8 mouse cellular contexts compared by ENCODE assay signal in the genomic region with DNA sequence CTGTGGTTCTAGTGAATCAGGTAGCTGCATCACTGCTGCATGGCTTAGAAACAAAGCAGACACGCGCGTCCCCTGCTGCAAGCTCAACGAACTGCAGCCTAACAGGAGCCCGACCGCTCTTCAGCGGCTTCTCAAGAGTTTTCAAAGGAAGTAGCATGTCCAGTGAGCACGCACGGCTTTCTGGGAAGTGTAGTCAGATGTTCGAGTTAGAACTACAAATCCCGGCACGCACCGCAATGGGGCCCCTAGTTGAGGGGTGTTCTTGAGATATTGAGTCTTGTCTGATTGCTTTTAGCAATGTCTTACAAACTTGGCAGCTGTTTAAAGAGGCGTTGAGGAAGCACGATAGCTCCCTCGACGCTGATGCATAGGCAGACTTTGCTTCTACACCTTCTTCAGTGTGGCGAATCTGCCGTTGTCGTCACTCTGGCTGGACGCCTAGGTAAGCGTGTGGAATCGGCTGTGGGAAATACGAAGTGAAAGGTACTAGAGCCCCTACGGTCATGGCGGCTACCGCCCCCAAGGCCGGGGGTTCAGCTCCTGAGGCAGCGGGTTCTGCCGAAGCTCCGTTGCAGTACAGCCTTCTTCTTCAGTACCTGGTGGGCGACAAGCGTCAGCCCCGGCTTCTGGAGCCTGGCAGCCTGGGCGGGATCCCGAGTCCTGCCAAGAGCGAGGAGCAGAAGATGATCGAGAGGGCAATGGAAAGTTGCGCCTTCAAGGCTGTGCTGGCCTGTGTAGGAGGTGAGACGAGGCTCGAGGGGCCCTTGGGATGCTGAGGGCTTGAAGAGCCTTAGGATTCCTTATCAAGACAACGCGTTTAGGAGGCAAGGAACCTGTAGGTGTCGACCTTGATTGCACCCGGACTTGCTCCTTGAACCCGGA. TPM values are rescaled to one million over a fixed set of nuclear protein-coding genes. Genes with fewer than 3 reads are reported as not detected.
DNase-seq lines count a peak whose midpoint lies in the region; ATAC-seq and TF ChIP-seq lines count a peak whose summit lies in the region.

A gene (plus strand): TSS at position 251 of the 882 bp plus-strand sequence.

- WGBS in forebrain, embryonic 15.5 days = under 1% methylated on average over 46 of the region's 46 CpGs
- under 1% methylated on average over 46 of the region's 46 CpGs for WGBS in lung, adult 2 months

- peak within 1 kb of the TSS; percentile 87 for H3K4me2 ChIP-seq in forebrain, embryonic 15.5 days (replicated peaks)

- DNase-seq in ES-E14 (ENCODE audit: low read depth, low spot score) = peak; percentile 96
- DNase-seq in cerebellum, adult 11-12 months = peak; percentile 97
- peak; percentile 90 for DNase-seq in heart, postnatal 25 days (ENCODE audit: low spot score)
- DNase-seq in layer of hippocampus, adult 18-20 months (ENCODE audit: low spot score in 2 of 2) = peak; percentile 96 to 99
- peak; percentile 97 for DNase-seq in lung, adult 2 months
- DNase-seq in thymus, adult 18-20 months = peak; percentile 93 to 96

- in situ Hi-C loops in ES-E14 (cut with MboI; ENCODE audit: low sequenced_read_pairs in 2 of 2, unreplicated experiment in 2 of 2) = loop anchor here in 1 of 2 experiments (5.0 kb wide), 1 partner anchor 150 kb away; no protein-coding TSS in a partner anchor

- TF ChIP-seq POLR2A in lung, adult 2 months (IDR thresholded peaks at IDR 0.05; ENCODE audit: borderline replicate concordance, extremely low read depth, low read depth, low read length) = peak; percentile 64; the same call in 1 of the 2 replicates

- H3K36me3 ChIP-seq in ES-E14 (ENCODE audit: control insufficient read depth, insufficient read depth, low read length, poor library complexity, severe bottlenecking) = no peaks in the 10 kb centered on the region
- H3K36me3 ChIP-seq in forebrain, embryonic 15.5 days = peaks cover 5% of the 10 kb centered on the region

- no peaks in the 10 kb centered on the region for H3K4me1 ChIP-seq in ES-E14 (ENCODE audit: control insufficient read depth in 2 of 2, insufficient read depth in 2 of 2, low read length in 2 of 2, poor library complexity in 1 of 2)
- peaks cover 10% of the 10 kb centered on the region for H3K4me1 ChIP-seq in forebrain, embryonic 15.5 days
- 0 out of 2 replicates have a peak, but pooled peaks cover 2% of the 10 kb centered on the region for H3K4me1 ChIP-seq in lung, adult 2 months (ENCODE audit: control insufficient read depth, insufficient read depth, low read length)

- H3K9me3 ChIP-seq in ES-E14 (ENCODE audit: control insufficient read depth, insufficient read depth, low read depth, low read length) = no peaks in the 10 kb centered on the region
- no peaks in the 10 kb centered on the region for H3K9me3 ChIP-seq in forebrain, embryonic 15.5 days

- H3K27me3 ChIP-seq in forebrain, embryonic 15.5 days = no peaks in the 10 kb centered on the region

- TF ChIP-seq CTCF in lung, adult 2 months (IDR thresholded peaks at IDR 0.05; ENCODE audit: insufficient read depth, low read length) = peak; percentile 99

- H3K27ac ChIP-seq in ES-E14 (ENCODE audit: insufficient read depth, low read depth, low read length, poor library complexity, severe bottlenecking) = no peak within 1 kb of the TSS
- H3K27ac ChIP-seq in forebrain, embryonic 15.5 days (replicated peaks) = peak within 1 kb of the TSS; percentile 84

- intact Hi-C loops in heart, postnatal 25 days (cut with DNase I) = loop anchor here (1.0 to 5.0 kb wide), 2 partner anchors 154 to 225 kb away; no protein-coding TSS in a partner anchor

- H3K4me3 ChIP-seq in ES-E14 (ENCODE audit: insufficient read depth in 1 of 2, low read depth in 1 of 2, low read length in 2 of 2, poor library complexity in 1 of 2, severe bottlenecking in 1 of 2) = peak within 1 kb of the TSS; percentile 82 to 91
- H3K4me3 ChIP-seq in forebrain, embryonic 15.5 days = peak within 1 kb of the TSS; percentile 71
- peak within 1 kb of the TSS; percentile 86 for H3K4me3 ChIP-seq in lung, adult 2 months (replicated peaks; ENCODE audit: extremely low read depth, low read depth, low read length)

- peak; percentile 98 for ATAC-seq in forebrain, embryonic 15.5 days (replicated peaks)
- ATAC-seq in neutrophil, adult 5-6 weeks (ENCODE audit: extremely low read depth, insufficient number of reproducible peaks, low FRiP score, poor library complexity, severe bottlenecking) = peak; percentile 97

- H3K9ac ChIP-seq in ES-E14 (ENCODE audit: insufficient read depth, low read depth, low read length, poor library complexity, severe bottlenecking) = peak within 1 kb of the TSS; percentile 93
- peak within 1 kb of the TSS; percentile 87 for H3K9ac ChIP-seq in forebrain, embryonic 15.5 days (replicated peaks)

TF ChIP-seq in ES-E14, 5 proteins besides CTCF, POLR2A, EP300 and RAD21:
- TF ChIP-seq ZC3H11A (IDR thresholded peaks at IDR 0.05; ENCODE audit: borderline replicate concordance, low read depth, low read length) (peak; percentile 100), ZNF384 (IDR thresholded peaks at IDR 0.05; ENCODE audit: low read depth, low read length) (no peak), CHD2 (IDR thresholded peaks at IDR 0.05; ENCODE audit: low read depth, low read length) (peak; percentile 81), MAFK (IDR thresholded peaks at IDR 0.05; ENCODE audit: insufficient read depth, low read depth, low read length) (no peak), HCFC1 (IDR thresholded peaks at IDR 0.05; ENCODE audit: borderline replicate concordance, insufficient read depth, low read length) (peak; percentile 99)
TF ChIP-seq in ES-E14: peak in this region for 3.

RNA-seq across cellular contexts. Expression of the gene that starts here (rescaled TPM):
- 72.1 and 74.5 TPM in 2 replicates for total RNA-seq in ES-E14 (2012; rRNA removed)
- polyA plus RNA-seq in forebrain, embryonic 15.5 days (2015; fragmentation: Nextera tagmentation; extraction: Ambion mirVana) = 93.3 and 106 TPM in 2 replicates
- total RNA-seq in heart, postnatal 25 days (2021) = 10 to 100 TPM; 51.1 to 57.1 TPM
- total RNA-seq in layer of hippocampus, adult 18-20 months (2021) = 10 to 100 TPM; 31.8 to 32.6 TPM
- 9.8 and 10.5 TPM in 2 replicates for polyA plus RNA-seq in lung, adult 2 months (2012; rRNA removed)
- total RNA-seq in neutrophil, adult 5-6 weeks (2017) = 4.3 and 5.6 TPM in 2 replicates
